In genomic region chr6:107167736-107168491, GRCm38 (mm10) we compare ENCODE assay signal across 18 mouse cellular contexts.
DNase-seq lines count a peak whose midpoint lies in the region.
"Had no signal": no experiment of that assay in that cellular context is flagged by ENCODE, and none has a peak within 500 bp of the region (broad histone marks: within the 10 kb centered on the region; RNA-seq: fewer than 3 reads in every experiment).

No protein-coding gene starts in this region.

- intact Hi-C loops in left cerebral cortex, postnatal 25 days (cut with DNase I): loop anchor here (5.0 kb wide), 1 partner anchor 74 kb away; no protein-coding TSS in a partner anchor
- intact Hi-C loops in left cerebral cortex, postnatal 14 days (cut with DNase I): no loop called here

- peak; percentile 19 to 77 for DNase-seq in layer of hippocampus, adult 18-20 months (ENCODE audit: low spot score in 2 of 2)
- DNase-seq in layer of hippocampus, postnatal 10 days (ENCODE audit: low spot score in 2 of 2): no peak
- DNase-seq in left cerebral cortex, postnatal 25 days (ENCODE audit: low spot score in 2 of 2): peak; percentile 24 to 47
- DNase-seq in left cerebral cortex, postnatal 14 days (ENCODE audit: low spot score in 2 of 2): no peak
- peak; percentile 31 to 39 for DNase-seq in layer of hippocampus, adult 8-10 months (ENCODE audit: low spot score in 2 of 2)
- peak; percentile 69 for DNase-seq in telencephalon, adult 2 months (ENCODE audit: low read depth, low spot score)
- no peak for DNase-seq in adrenal gland, adult 8-10 months
- DNase-seq: adrenal gland, postnatal 25 days; cerebellum, adult 18-20 months; cerebellum, postnatal 10 days; gastrocnemius, postnatal 14 days; heart, postnatal 14 days; kidney, adult 18-20 months; kidney, postnatal 25 days; lung, postnatal 36 days; spleen, adult 18-20 months; thymus, adult 2 months; thymus, postnatal 36 days had no signal

Comparison
In these comparisons a context has a peak if more than half of its experiments do, and no peak if none do; other contexts are left out.
1. DNase-seq: peak in layer of hippocampus, adult 18-20 months (2 of 2), left cerebral cortex, postnatal 25 days (2 of 2), layer of hippocampus, adult 8-10 months (2 of 2) and telencephalon, adult 2 months (single experiment); none in layer of hippocampus, postnatal 10 days (0 of 2), left cerebral cortex, postnatal 14 days (0 of 2) and adrenal gland, adult 8-10 months (single experiment).